Mouse (Mus musculus): ENCODE results near the gene Pdlim1. TPM values are rescaled to one million over a fixed set of nuclear protein-coding genes. Genes with fewer than 3 reads are reported as not detected.

The Pdlim1 gene
- polyA plus RNA-seq, 1 experiment from 2014 or later = 80.4 TPM

DNA sequence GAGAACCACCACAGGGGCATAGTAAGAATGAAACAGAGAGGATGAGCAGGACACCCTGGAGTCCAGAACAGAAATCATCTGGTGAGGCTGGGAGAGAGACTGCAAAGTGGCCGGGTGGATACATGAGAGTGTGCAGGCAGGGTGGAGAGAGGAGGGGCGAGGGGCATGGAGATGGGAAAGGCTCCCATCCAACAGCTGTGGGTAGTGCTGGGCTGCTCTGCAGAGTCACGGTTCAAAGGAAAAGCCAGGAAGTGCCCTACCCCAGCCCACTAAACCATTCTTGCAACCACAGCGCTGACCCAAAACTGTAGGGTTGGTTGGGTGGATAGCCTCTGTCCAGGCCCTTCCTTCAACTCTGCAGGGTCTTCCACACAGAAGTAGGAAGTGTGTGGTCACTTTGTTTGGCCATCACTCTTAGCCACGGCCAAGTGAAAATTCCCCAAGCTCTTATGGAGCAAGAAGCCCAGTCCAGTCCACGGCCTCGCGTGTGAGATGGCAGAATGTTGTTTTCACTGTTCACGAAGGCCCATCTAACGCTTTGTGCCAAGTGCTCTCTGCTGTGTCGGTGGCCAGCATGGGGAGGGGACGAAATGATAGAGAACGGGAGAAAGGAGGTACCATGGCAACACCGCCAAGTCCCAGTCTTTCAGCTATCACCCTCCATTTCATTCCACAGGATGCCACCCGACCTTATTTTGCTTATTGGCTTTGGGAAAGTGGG, 38.9 kb upstream of the Pdlim1 start:
- DNase-seq (no peak), ATAC-seq (no peak)
- no peaks in the 10 kb centered on the region for H3K27me3 ChIP-seq (ENCODE audit: insufficient read depth, low read length)
- no peak overlapping the region for H3K9ac ChIP-seq (replicated peaks)
- no peak overlapping the region for H3K4me2 ChIP-seq (ENCODE audit: low read depth, low read length)
- H3K9me3 ChIP-seq (ENCODE audit: low read length) = no peaks in the 10 kb centered on the region
- peaks cover 9% of the 10 kb centered on the region for H3K36me3 ChIP-seq (replicated peaks; ENCODE audit: insufficient read depth, low read length)
- 80% methylated on average over 15 of the region's 15 CpGs for WGBS (ENCODE audit: insufficient replicate concordance)
- TF ChIP-seq EP300 (IDR thresholded peaks at IDR 0.05; ENCODE audit: low read depth) (no peak), CTCF (IDR thresholded peaks at IDR 0.05; ENCODE audit: low read depth) (no peak)
- no peaks in the 10 kb centered on the region for H3K4me1 ChIP-seq (ENCODE audit: insufficient read depth)
- H3K4me3 ChIP-seq (ENCODE audit: low read depth, low read length) = no peak overlapping the region
- H3K27ac ChIP-seq (ENCODE audit: low read depth) = no peak overlapping the region

DNA sequence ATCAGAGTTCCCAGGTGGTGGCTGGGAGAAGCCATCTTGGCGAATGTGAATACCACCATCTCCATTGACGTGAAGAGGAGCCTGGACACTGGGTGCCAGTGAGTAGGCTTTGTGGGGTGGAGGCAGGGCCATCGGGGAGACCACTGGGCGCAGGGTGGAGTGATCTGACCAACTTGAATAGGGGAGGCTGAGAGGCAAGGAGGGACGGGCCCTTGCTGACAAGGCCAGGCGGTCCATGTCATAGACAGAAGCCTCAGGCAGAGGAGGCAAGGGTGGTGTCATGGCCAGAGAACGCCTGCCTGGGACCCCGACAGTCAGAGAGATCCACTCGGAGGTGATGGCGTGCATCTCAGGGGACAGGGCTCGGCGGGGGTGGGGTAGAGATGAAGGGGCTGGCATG, 38.3 kb upstream of the Pdlim1 start:
- no peak overlapping the region for H3K4me3 ChIP-seq (ENCODE audit: low read depth, low read length)
- no peak overlapping the region for H3K4me2 ChIP-seq (ENCODE audit: low read depth, low read length)
- DNase-seq (no peak), ATAC-seq (no peak)
- no peaks in the 10 kb centered on the region for H3K27me3 ChIP-seq (ENCODE audit: insufficient read depth, low read length)
- 85% methylated on average over 12 of the region's 12 CpGs for WGBS (ENCODE audit: insufficient replicate concordance)
- no peaks in the 10 kb centered on the region for H3K9me3 ChIP-seq (ENCODE audit: low read length)
- H3K4me1 ChIP-seq (ENCODE audit: insufficient read depth) = 0 out of 2 replicates have a peak, but pooled peaks cover under 1% of the 10 kb centered on the region
- TF ChIP-seq EP300 (IDR thresholded peaks at IDR 0.05; ENCODE audit: low read depth) (no peak), CTCF (IDR thresholded peaks at IDR 0.05; ENCODE audit: low read depth) (no peak)
- no peak overlapping the region for H3K9ac ChIP-seq (replicated peaks)
- no peak overlapping the region for H3K27ac ChIP-seq (ENCODE audit: low read depth)
- H3K36me3 ChIP-seq (replicated peaks; ENCODE audit: insufficient read depth, low read length) = peaks cover 9% of the 10 kb centered on the region

DNA sequence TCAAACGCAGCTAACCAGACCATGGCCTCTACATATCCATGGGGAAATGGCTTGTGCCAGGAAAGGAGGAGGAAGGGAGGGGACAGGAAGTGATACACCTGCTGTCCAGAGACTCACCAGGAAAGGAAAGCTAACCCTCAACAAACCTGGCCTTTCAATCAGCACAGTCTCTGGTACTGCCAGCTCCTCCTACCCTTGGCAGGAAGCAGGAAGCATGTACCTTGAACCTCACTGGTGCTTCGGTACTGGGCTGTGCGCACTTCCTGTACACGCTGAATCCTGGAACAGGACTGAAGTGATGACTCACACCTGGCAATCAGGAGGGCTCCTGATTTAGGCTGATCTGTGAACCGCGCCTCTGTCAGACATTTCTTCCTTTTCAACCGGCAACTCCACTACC, 35.9 kb upstream of the Pdlim1 start:
- ATAC-seq (peak; percentile 87), DNase-seq (peak; percentile 40)
- H3K36me3 ChIP-seq (replicated peaks; ENCODE audit: insufficient read depth, low read length) = peaks cover 6% of the 10 kb centered on the region
- no peaks in the 10 kb centered on the region for H3K9me3 ChIP-seq (ENCODE audit: low read length)
- peak overlapping the region; percentile 23; the same call in 1 of the 2 replicates for H3K27ac ChIP-seq (ENCODE audit: low read depth)
- H3K4me1 ChIP-seq (ENCODE audit: insufficient read depth) = 0 out of 2 replicates have a peak, but pooled peaks cover 2% of the 10 kb centered on the region
- H3K27me3 ChIP-seq (ENCODE audit: insufficient read depth, low read length) = no peaks in the 10 kb centered on the region
- TF ChIP-seq CTCF (IDR thresholded peaks at IDR 0.05; ENCODE audit: low read depth) = no peak
- 0 out of 2 replicates have a peak, but pooled peaks have one; percentile 16 for TF ChIP-seq EP300 (IDR thresholded peaks at IDR 0.05; ENCODE audit: low read depth)
- H3K4me2 ChIP-seq (ENCODE audit: low read depth, low read length) = no peak overlapping the region
- no peak overlapping the region for H3K9ac ChIP-seq (replicated peaks)
- no peak overlapping the region for H3K4me3 ChIP-seq (ENCODE audit: low read depth, low read length)
- WGBS (ENCODE audit: insufficient replicate concordance) = 71% methylated on average over 7 of the region's 7 CpGs

DNA sequence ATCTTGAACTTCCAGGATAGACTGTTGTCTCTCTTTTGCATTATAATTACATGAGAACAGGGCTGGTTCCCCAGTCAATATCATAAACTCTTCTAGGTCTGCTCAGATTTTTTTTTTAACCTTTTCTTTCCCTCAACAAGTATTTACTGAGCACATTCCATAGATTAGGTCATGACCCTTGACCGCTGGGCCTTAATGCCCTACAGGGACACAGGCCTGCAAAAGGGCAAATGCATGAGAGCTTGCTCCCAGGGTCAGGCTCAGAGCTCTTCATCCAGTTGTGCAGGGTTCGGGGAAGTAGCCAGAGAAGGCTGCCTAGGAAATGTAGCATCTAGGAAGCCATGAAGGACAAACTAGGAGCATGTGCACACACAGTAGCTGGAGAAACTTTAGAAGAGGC, 35.0 kb upstream of the Pdlim1 start:
- Histone ChIP-seq H3K4me2 (ENCODE audit: low read depth, low read length) (no peak overlapping the region), H3K4me3 (ENCODE audit: low read depth, low read length) (no peak overlapping the region), H3K36me3 (replicated peaks; ENCODE audit: insufficient read depth, low read length) (peaks cover 8% of the 10 kb centered on the region), H3K9ac (replicated peaks) (no peak overlapping the region), H3K9me3 (ENCODE audit: low read length) (no peaks in the 10 kb centered on the region), H3K4me1 (ENCODE audit: insufficient read depth) (peaks cover 2% of the 10 kb centered on the region; the same call in 1 of the 2 replicates), H3K27me3 (ENCODE audit: insufficient read depth, low read length) (no peaks in the 10 kb centered on the region), H3K27ac (ENCODE audit: low read depth) (no peak overlapping the region)
- TF ChIP-seq EP300 (IDR thresholded peaks at IDR 0.05; ENCODE audit: low read depth) (no peak), CTCF (IDR thresholded peaks at IDR 0.05; ENCODE audit: low read depth) (no peak)
- 66% methylated on average over 2 of the region's 2 CpGs for WGBS (ENCODE audit: insufficient replicate concordance)
- ATAC-seq = no peak
- no peak for DNase-seq

DNA sequence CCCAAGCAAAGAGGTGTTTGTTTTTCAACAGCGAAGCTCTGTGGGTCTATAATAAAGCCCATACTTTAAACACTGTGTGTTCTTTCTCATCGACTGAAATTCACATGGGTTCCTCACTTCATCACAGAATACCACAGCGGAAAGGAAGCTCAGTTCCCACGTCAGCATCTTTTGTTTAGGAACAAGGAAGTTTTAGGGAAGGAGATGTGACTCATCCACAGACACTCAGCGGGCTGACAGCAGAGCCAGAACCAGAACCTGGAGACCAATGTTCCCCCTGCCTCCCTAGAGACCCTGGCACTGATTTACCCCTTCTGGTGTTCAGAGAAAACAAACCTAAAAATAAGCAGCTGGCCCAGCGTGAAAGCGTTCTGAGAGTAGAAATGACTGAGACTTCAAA, 33.8 kb upstream of the Pdlim1 start:
- Histone ChIP-seq H3K4me1 (ENCODE audit: insufficient read depth) (peaks cover 2% of the 10 kb centered on the region; the same call in 1 of the 2 replicates), H3K4me2 (ENCODE audit: low read depth, low read length) (no peak overlapping the region), H3K9ac (replicated peaks) (no peak overlapping the region), H3K36me3 (replicated peaks; ENCODE audit: insufficient read depth, low read length) (peaks cover 5% of the 10 kb centered on the region; the same call in 1 of the 2 replicates), H3K9me3 (ENCODE audit: low read length) (no peaks in the 10 kb centered on the region), H3K27me3 (ENCODE audit: insufficient read depth, low read length) (no peaks in the 10 kb centered on the region), H3K27ac (ENCODE audit: low read depth) (no peak overlapping the region), H3K4me3 (ENCODE audit: low read depth, low read length) (no peak overlapping the region)
- DNase-seq = no peak
- WGBS (ENCODE audit: insufficient replicate concordance) = 66% methylated on average over 7 of the region's 7 CpGs
- no peak for TF ChIP-seq CTCF (IDR thresholded peaks at IDR 0.05; ENCODE audit: low read depth)
- no peak for TF ChIP-seq EP300 (IDR thresholded peaks at IDR 0.05; ENCODE audit: low read depth)
- ATAC-seq = no peak

- TF ChIP-seq CTCF (IDR thresholded peaks at IDR 0.05; ENCODE audit: low read depth) (no peak), EP300 (IDR thresholded peaks at IDR 0.05; ENCODE audit: low read depth) (no peak)
- H3K27ac ChIP-seq (ENCODE audit: low read depth) = no peak overlapping the region
- no peak overlapping the region for H3K4me3 ChIP-seq (ENCODE audit: low read depth, low read length)
- no peak overlapping the region for H3K9ac ChIP-seq (replicated peaks)
- H3K36me3 ChIP-seq (replicated peaks; ENCODE audit: insufficient read depth, low read length) = peaks cover 8% of the 10 kb centered on the region; the same call in 1 of the 2 replicates
- peaks cover 2% of the 10 kb centered on the region for H3K4me1 ChIP-seq (ENCODE audit: insufficient read depth)
- no peak overlapping the region for H3K4me2 ChIP-seq (ENCODE audit: low read depth, low read length)
- H3K27me3 ChIP-seq (ENCODE audit: insufficient read depth, low read length) = no peaks in the 10 kb centered on the region
- no peaks in the 10 kb centered on the region for H3K9me3 ChIP-seq (ENCODE audit: low read length)
- DNase-seq (no peak), ATAC-seq (no peak)
- 84% methylated on average over 9 of the region's 9 CpGs for WGBS (ENCODE audit: insufficient replicate concordance)
These were observed 31.3 kb upstream of the Pdlim1 start for GRCm38 (mm10) chr19:40302916-40303315.

Measured in liver, postnatal 0 days (tissue).